Mouse (Mus musculus) lung, adult 2 months (tissue): Measurements from ENCODE around the gene Enpp3. TPM values are rescaled to one million over a fixed set of nuclear protein-coding genes. Genes with fewer than 3 reads are reported as not detected.

ENCODE experiments used
- DNase-seq: peaks from one replicate; pipeline ENCODE4 v3.0.0; 2022
- H3K4me1 ChIP-seq: fragments of 200-500 bp; 2 replicates; pipeline ENCODE4 v1.6.1; 2011; ENCODE audit warnings: low read length; ENCODE audit not compliant: control insufficient read depth, insufficient read depth
- H3K4me3 ChIP-seq: fragments of 200-500 bp; replicated peaks from 2 replicates; pipeline ENCODE3; 2011; ENCODE audit warnings: low read depth, mild to moderate bottlenecking, control low read depth, low read length; ENCODE audit errors: extremely low read depth
- CTCF ChIP-seq: fragments of 200-500 bp; IDR thresholded peaks from 2 replicates; pipeline ENCODE4 v1.5.1; 2011; ENCODE audit warnings: mild to moderate bottlenecking, low read length, control low read depth; ENCODE audit not compliant: insufficient read depth
- POLR2A ChIP-seq: fragments of 200-500 bp; IDR thresholded peaks from 2 replicates; pipeline ENCODE4 v1.6.1; 2011; ENCODE audit warnings: low read depth, mild to moderate bottlenecking, control low read depth, low read length, borderline replicate concordance; ENCODE audit errors: extremely low read depth
- WGBS: fragments of 180-500 bp; shearing (Covaris S2); methylation state at CpG from one replicate; pipeline ENCODE4 v1.1.7; 2018; 5-methylcytosine and 5-hydroxymethylcytosine counted together
- polyA plus RNA-seq: library from polyadenylated mRNA; depleted of rRNA; stranded (reverse); fragments of >200 nt; gene quantifications from 2 replicates; pipeline ENCODE4 v1.2.3, GENCODE M21; 2012

Enpp3 gene
- polyA plus RNA-seq, 1 experiment = 0.92 TPM

DNA sequence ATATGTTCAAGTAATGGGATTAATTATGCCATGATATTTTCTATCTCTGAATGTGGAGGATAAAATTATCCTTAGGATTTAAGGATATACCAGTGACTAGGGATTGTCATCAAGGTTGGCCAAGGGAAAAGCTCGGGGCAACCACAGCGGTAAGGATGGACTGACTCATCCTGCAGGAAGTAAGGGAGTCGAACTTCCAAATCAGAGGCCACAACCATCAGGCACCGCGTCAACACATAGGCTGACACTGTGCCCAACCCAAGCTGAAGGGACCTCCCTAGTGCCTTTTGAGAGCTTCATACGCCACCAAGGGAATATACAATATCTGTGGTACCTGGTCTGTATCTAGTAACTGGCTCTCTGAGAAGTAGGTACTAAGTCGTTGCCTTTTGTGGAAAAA lies 73.1 kb downstream of the Enpp3 start:
- 93% methylated on average over 7 of the region's 7 CpGs for WGBS
- Histone ChIP-seq H3K4me3 (no peak overlapping the region), H3K4me1 (no peaks in the 10 kb centered on the region; the same call in 1 of the 2 replicates)
- TF ChIP-seq POLR2A (no peak), CTCF (no peak)
- DNase-seq = no peak

DNA sequence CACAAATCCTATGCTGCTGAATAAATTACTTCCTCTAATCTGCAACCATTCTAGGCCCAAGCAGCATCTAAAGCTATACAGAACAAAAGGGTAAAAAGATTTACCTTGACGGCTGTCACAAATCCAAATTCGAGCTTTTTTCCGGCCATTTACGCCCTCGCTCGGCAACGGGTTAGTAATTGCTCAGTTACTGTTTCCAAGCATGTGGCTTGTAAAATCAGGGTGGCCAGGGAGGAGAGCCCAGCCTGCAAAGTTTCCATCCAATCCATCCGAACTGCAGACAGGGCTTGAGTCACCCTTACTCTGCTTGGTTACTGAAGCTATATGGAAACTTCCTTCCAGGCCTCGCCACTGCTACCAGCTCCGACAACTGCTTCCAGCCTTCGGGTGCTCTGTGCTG lies 74.9 kb downstream of the Enpp3 start:
- 83% methylated on average over 11 of the region's 11 CpGs for WGBS
- no peak for DNase-seq
- Histone ChIP-seq H3K4me1 (no peaks in the 10 kb centered on the region; the same call in 1 of the 2 replicates), H3K4me3 (no peak overlapping the region)
- TF ChIP-seq CTCF = no peak
- TF ChIP-seq POLR2A = no peak

DNA sequence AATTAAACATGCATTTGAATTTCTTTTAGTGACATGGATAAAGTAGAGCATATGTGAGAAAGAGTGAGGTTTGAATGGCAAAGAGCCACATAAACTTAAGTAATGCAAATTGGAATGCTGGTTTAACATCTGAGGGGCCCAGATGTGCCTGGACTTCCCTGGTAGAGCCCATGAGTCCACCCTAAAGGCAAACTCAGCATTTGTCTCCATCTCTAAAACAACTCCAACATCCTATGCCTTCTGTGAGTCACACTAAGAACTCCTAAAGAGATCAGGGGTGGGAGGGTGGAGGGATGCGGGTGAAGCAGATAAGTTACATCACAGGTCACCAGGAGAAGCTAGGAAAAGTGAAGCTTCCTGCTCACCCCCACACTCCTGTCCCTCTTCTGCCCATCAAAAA lies 76.6 kb downstream of the Enpp3 start:
- WGBS = 88% methylated on average over 1 of the region's 1 CpGs
- Histone ChIP-seq H3K4me3 (no peak overlapping the region), H3K4me1 (no peaks in the 10 kb centered on the region; the same call in 1 of the 2 replicates)
- DNase-seq = no peak
- TF ChIP-seq CTCF (no peak), POLR2A (no peak)

DNA sequence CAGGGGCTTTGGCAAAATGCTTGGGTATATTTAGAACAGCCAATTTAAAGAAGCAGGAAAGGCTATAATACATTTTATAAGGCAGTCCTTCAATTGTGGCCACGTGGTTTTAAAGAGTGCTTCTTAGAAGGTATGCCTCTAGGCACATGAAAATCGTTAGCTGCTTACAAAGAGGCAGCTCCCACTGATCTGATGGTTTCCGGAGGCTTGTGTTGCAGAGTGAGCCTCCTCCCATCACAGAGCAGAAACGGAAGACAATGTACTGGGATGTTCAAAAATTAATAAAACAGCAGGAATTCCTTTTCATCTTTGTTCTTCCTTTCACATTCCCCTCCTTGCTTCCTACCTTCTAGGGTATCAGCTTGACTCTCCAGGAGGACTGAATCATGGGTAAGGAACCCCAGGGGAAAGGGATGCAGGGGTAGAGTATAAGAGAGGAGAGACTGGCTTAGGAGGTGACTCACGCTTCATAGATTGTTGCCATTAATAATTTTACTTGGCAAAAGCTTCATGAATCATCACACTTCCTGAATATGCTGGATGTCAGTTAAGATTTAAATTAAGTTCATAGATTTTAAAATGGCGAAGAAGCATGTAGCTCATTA lies 77.4 kb downstream of the Enpp3 start:
- 56% methylated on average over 6 of the region's 6 CpGs for WGBS
- Histone ChIP-seq H3K4me3 (no peak overlapping the region), H3K4me1 (no peaks in the 10 kb centered on the region)
- TF ChIP-seq CTCF = no peak
- DNase-seq = no peak

DNA sequence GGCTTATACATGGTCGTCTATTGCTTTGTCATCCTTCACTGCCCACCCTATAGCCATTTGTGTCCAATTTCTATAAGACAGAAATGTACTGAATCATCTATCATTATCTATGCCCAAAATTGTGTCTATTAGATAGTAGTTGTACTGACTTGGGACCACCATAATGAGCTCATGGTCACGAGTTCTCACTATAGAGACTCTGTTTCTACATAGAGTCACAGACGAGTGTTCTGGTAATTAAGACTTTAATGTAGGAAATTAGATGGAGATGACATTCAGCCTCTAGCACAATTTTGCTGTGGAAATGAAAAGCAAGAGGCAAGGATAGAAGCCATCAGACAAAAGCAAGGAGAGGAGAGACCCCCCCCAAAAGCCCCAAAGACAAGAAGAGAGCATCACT lies 78.0 kb downstream of the Enpp3 start:
- H3K4me3 ChIP-seq = no peak overlapping the region
- WGBS = 88% methylated on average over 3 of the region's 3 CpGs
- H3K4me1 ChIP-seq = no peaks in the 10 kb centered on the region
- TF ChIP-seq POLR2A (no peak), CTCF (no peak)
- DNase-seq = no peak

DNA sequence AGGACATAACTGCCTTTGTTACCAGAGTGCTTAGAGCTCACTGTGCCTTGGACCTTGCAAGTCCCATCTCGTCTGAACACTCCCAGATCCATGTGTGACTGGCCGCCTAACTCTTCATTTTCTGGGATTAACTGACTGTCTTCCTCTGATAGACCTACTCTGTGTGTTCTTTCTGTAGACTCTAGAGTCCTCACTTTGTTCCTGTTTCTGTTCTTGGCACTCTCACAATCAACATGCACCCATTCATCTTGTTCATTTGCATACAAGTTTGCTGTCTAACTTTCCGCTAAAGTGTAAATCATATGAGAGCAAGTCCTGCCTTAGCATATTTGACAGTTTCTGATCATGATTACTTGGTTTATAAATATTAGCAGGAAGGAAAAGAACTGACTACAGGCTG lies 79.4 kb downstream of the Enpp3 start:
- Histone ChIP-seq H3K4me3 (no peak overlapping the region), H3K4me1 (no peaks in the 10 kb centered on the region)
- 88% methylated on average over 3 of the region's 3 CpGs for WGBS
- TF ChIP-seq CTCF (no peak), POLR2A (no peak)
- no peak for DNase-seq

DNA sequence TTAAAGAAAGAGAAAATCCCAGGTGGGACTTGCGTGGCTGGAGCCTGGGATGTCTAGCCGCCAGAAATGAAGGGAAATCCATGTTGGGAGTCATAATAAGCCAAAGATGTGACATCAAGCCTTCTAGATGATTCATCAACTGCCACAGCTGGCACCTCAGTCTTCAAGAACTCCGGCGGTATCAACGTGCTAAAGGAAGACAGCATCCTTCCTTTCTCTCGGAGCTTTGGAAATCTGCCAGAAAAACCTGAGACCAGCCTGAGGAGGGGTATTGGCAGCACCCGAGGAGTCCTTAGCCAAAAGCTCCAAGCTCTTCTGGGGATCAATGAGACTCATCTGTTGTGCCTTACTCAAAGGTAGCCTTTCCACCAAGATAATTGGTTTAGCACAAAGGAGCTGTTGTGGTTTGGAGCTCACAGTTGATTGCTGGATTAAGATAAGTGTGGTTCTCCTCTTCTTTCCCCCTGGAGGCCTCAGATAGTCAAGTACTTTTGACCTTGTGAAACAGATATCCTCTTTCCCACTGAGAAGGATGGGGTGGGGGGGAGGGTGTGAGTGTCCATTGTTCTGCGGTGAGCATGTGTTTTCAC lies 84.2 kb downstream of the Enpp3 start:
- DNase-seq = no peak
- no peak overlapping the region for H3K4me3 ChIP-seq
- WGBS = 43% methylated on average over 8 of the region's 8 CpGs
- TF ChIP-seq CTCF (no peak), POLR2A (no peak)
- H3K4me1 ChIP-seq = no peaks in the 10 kb centered on the region; the same call in 1 of the 2 replicates

DNA sequence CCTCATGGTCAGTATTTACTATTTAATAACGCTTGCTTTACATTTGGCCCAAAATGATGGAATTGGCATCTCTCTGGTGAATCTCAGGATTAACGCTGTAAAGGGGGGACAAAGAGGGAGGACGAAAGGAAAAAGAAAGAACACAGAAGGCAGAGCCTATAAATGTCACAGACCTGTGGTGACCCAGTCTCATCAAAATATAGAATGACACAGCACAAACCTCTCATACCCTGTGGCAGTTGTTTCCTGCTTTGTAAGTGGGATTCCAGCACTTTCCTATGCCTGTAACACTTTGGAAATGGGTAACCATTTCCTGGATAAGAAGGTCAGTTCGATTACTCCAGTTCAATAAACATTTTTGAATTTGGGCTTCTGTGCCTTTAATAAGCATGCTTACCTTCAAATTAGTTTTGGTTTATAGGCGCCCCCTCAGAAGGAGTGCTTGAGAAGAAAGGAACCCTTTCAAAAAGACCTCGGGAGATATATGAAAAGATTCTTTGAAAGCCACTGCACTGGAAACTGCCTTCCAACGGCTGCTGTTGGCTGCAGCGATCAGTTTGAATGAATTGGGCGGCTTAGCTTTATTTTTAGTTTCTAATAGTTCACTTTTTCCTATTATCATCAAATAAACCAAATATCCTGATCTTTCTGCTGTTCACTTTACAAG lies 87.6 kb downstream of the Enpp3 start:
- DNase-seq = no peak
- no peak for TF ChIP-seq CTCF
- TF ChIP-seq POLR2A = no peak
- WGBS = 64% methylated on average over 9 of the region's 9 CpGs
- Histone ChIP-seq H3K4me1 (no peaks in the 10 kb centered on the region; the same call in 1 of the 2 replicates), H3K4me3 (no peak overlapping the region)

DNA sequence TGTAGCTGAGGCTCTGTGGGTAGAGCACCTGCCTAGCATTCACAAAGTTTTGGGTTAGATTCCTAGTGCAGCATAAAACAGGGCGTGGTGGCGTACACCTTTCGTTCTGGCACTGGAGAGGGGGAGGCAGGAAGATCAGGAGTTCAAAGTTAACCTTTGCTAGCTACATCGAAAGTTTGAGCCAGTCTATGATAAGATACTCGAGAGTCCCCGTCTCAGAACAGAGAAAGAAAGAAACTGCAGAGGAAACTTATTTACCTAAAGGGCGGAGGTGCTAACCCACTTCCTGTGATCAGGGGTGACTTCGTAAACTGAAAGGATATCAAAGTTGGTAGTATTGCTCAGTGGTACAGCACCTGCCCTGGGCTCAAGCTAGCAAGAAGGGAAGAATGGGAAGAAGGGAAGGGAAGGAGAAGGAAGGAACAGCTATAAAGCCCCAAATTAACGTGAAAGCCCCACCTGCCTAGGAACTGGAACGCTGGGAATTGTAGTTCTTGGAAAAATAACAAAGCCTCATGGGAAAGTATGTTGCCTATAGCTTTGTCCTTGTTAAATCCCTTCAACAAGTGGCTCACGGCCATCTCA lies 88.3 kb downstream of the Enpp3 start:
- peak; percentile 21 for DNase-seq
- Histone ChIP-seq H3K4me3 (peak overlapping the region; percentile 69), H3K4me1 (no peaks in the 10 kb centered on the region; the same call in 1 of the 2 replicates)
- no peak for TF ChIP-seq CTCF
- no peak for TF ChIP-seq POLR2A
- 30% methylated on average over 11 of the region's 11 CpGs for WGBS
